Mouse (Mus musculus) liver, postnatal 0 days (tissue): ENCODE data around the gene Zfp111.

Experiments used
- CTCF ChIP-seq: sonication (generic); IDR thresholded peaks from 2 replicates; pipeline ENCODE4 v1.5.1; 2016; ENCODE audit warnings: antibody characterized with exemption, low read depth
- EP300 ChIP-seq: IDR thresholded peaks from 2 replicates; pipeline ENCODE4 v1.6.1; 2016; ENCODE audit warnings: antibody characterized with exemption, low read depth, mild to moderate bottlenecking

DNA sequence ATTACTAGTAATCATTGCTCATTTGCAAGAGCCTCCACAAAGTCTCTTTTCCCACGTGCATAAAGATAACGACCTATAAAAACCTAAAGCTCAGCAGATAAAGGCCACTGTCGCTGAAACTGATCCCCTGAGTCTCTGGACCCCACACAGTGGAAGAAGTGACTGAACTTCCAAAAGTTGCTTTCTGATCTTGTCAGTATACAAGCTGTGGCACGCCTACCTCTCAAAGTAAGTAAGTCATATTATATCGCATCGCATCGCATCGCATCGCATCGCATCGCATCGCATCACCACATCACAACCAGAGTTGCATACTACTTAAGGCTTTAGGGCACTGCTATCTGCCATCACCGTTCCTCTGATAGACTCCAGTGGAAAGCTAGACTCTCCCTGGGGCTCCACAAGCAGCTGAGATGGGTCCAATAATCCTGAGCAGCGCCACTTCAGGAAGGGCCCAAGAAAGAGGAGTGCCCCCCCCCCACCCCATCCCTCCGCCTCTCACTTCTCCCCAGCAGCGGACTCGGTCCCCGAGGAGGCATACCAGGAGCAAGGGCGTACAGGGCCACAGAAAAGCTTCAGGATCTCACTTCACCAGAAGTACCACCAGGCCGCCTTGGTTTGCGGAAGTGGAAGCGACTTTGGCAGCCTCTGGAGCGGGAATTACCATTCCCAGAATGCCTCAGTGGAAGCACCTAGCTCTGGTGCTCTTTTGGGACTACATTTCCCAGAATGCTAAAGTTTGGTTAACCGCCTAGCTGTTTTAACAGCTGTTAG, 3.6 kb downstream of the Zfp111 start:
- TF ChIP-seq EP300 (no peak), CTCF (no peak)
